Mouse (Mus musculus): ENCODE results near the gene Mfn1.
A peak's percentile ranks its signal among the peaks of the same experiment; 100 is the strongest.

GRCm38 (mm10) chr3:32508666-32509324, 20.5 kb upstream of the Mfn1 start:
- TF ChIP-seq CTCF (IDR thresholded peaks at IDR 0.05; ENCODE audit: control insufficient read depth, insufficient read depth, low read length) = peak; percentile 63
- no peak for TF ChIP-seq POLR2A (IDR thresholded peaks at IDR 0.05; ENCODE audit: borderline replicate concordance, control insufficient read depth, low read depth, low read length)

Measured in bone marrow, adult 2 months (tissue).